Mouse (Mus musculus) intestine, embryonic 16.5 days (tissue): ENCODE measurements around the gene Taf1d. TPM values are rescaled to one million over a fixed set of nuclear protein-coding genes. Genes with fewer than 3 reads are reported as not detected.

Experiments
- ATAC-seq: fragments of 200-750 bp; cut with Nextera tagmentation; 2 replicates; pipeline ENCODE4 v1.8.0; 2017; ENCODE audit warnings: moderate TSS enrichment, moderate library complexity
- H3K27ac ChIP-seq: fragments of 300-500 bp; sonication (generic); 2 replicates; pipeline ENCODE4 v1.5.1; 2014; ENCODE audit warnings: mild to moderate bottlenecking, low read length
- H3K27me3 ChIP-seq: fragments of 300-500 bp; sonication (generic); replicated peaks from 2 replicates; pipeline ENCODE4 v1.6.1; 2014; ENCODE audit warnings: low read length, control low read depth, mixed read lengths; ENCODE audit not compliant: control insufficient read depth, insufficient read depth
- H3K36me3 ChIP-seq: fragments of 300-500 bp; sonication (generic); 2 replicates; pipeline ENCODE4 v1.6.1; 2014; ENCODE audit warnings: low read length, control low read depth; ENCODE audit not compliant: control insufficient read depth, insufficient read depth
- H3K4me1 ChIP-seq: fragments of 300-500 bp; sonication (generic); 2 replicates; pipeline ENCODE4 v1.6.1; 2014; ENCODE audit warnings: low read length, control low read depth, mixed read lengths; ENCODE audit not compliant: control insufficient read depth, insufficient read depth
- H3K4me2 ChIP-seq: fragments of 300-500 bp; sonication (generic); 2 replicates; pipeline ENCODE4 v1.6.1; 2014; ENCODE audit warnings: low read depth, low read length, control low read depth
- H3K4me3 ChIP-seq: fragments of 300-500 bp; sonication (generic); 2 replicates; pipeline ENCODE4 v1.5.1; 2014; ENCODE audit warnings: mild to moderate bottlenecking, low read length
- H3K9ac ChIP-seq: fragments of 300-500 bp; sonication (generic); 2 replicates; pipeline ENCODE4 v1.6.1; 2014; ENCODE audit warnings: low read depth, low read length
- H3K9me3 ChIP-seq: fragments of 300-500 bp; sonication (generic); 2 replicates; pipeline ENCODE4 v1.6.1; 2016; ENCODE audit warnings: low read length, control low read depth; ENCODE audit not compliant: control insufficient read depth
- WGBS: fragments of 180-500 bp; shearing (Covaris S2); extraction: QIAGEN DNeasy Blood & Tissue Kit; methylation state at CpG from one replicate; pipeline ENCODE4 v1.1.7; 2014; 5-methylcytosine and 5-hydroxymethylcytosine counted together
- polyA plus RNA-seq: library from polyadenylated mRNA; unstranded; fragments of >200 nt; fragmentation: Nextera tagmentation; extraction: Ambion mirVana; gene quantifications from 2 replicates; pipeline ENCODE4 v1.2.1, GENCODE M21; 2015

The Taf1d gene
- polyA plus RNA-seq, 1 experiment from 2014 or later, result 56.9 TPM

- WGBS, result 75% methylated on average over 2 of the region's 2 CpGs
- H3K27me3 ChIP-seq, result no peaks in the 10 kb centered on the region
- peaks cover 19% of the 10 kb centered on the region for H3K4me1 ChIP-seq
- H3K4me3 ChIP-seq, result no peak overlapping the region
- no peak overlapping the region for H3K4me2 ChIP-seq
- no peaks in the 10 kb centered on the region for H3K9me3 ChIP-seq
- no peak overlapping the region for H3K9ac ChIP-seq
- no peaks in the 10 kb centered on the region for H3K36me3 ChIP-seq
- ATAC-seq, result no peak
- H3K27ac ChIP-seq, result no peak overlapping the region
Measured at GRCm38 (mm10) chr9:15302881-15303280, 3.1 kb upstream of the Taf1d start.

- ATAC-seq, result peak; percentile 62
- Histone ChIP-seq H3K4me1 (peaks cover 23% of the 10 kb centered on the region), H3K36me3 (0 out of 2 replicates have a peak, but pooled peaks cover 5% of the 10 kb centered on the region), H3K27ac (peak within 1 kb of the TSS; percentile 96), H3K4me3 (peak within 1 kb of the TSS; percentile 89), H3K4me2 (peak within 1 kb of the TSS; percentile 80), H3K27me3 (no peaks in the 10 kb centered on the region), H3K9ac (peak within 1 kb of the TSS; percentile 97), H3K9me3 (no peaks in the 10 kb centered on the region)
- WGBS, result under 1% methylated on average over 35 of the region's 35 CpGs
Measured at GRCm38 (mm10) chr9:15306398-15307119, 545 bp downstream of the Taf1d start, which contains the start of gene 4931406C07Rik. Gene 4931406C07Rik, minus strand, starts transcription at chr9:15306448.

GRCm38 (mm10) chr9:15307257-15307656 is 1.2 kb downstream of the Taf1d start:
- ATAC-seq, result no peak
- Histone ChIP-seq H3K9me3 (no peaks in the 10 kb centered on the region), H3K27me3 (no peaks in the 10 kb centered on the region), H3K4me2 (peak overlapping the region; percentile 80), H3K4me3 (peak overlapping the region; percentile 89), H3K9ac (peak overlapping the region; percentile 97), H3K4me1 (peaks cover 21% of the 10 kb centered on the region), H3K36me3 (0 out of 2 replicates have a peak, but pooled peaks cover 5% of the 10 kb centered on the region), H3K27ac (no peak overlapping the region; the same call in 1 of the 2 replicates)
- WGBS, result 5% methylated on average over 6 of the region's 6 CpGs

- ATAC-seq, result no peak
- Histone ChIP-seq H3K9ac (no peak overlapping the region), H3K9me3 (no peaks in the 10 kb centered on the region), H3K27me3 (no peaks in the 10 kb centered on the region), H3K4me1 (peaks cover 21% of the 10 kb centered on the region), H3K4me3 (no peak overlapping the region), H3K36me3 (peaks cover 8% of the 10 kb centered on the region; the same call in 1 of the 2 replicates), H3K27ac (no peak overlapping the region), H3K4me2 (peak overlapping the region; percentile 16; the same call in 1 of the 2 replicates)
- WGBS, result 51% methylated on average over 2 of the region's 2 CpGs
Measured at GRCm38 (mm10) chr9:15308254-15308653, 2.2 kb downstream of the Taf1d start.

GRCm38 (mm10) chr9:15309425-15309824 is 3.4 kb downstream of the Taf1d start:
- Histone ChIP-seq H3K36me3 (peaks cover 13% of the 10 kb centered on the region; the same call in 1 of the 2 replicates), H3K9ac (no peak overlapping the region), H3K9me3 (no peaks in the 10 kb centered on the region), H3K27me3 (no peaks in the 10 kb centered on the region), H3K4me1 (peaks cover 21% of the 10 kb centered on the region), H3K27ac (no peak overlapping the region), H3K4me3 (no peak overlapping the region), H3K4me2 (peak overlapping the region; percentile 23; the same call in 1 of the 2 replicates)
- no peak for ATAC-seq
- WGBS, result 50% methylated on average over 4 of the region's 4 CpGs

- Histone ChIP-seq H3K9me3 (no peaks in the 10 kb centered on the region), H3K27me3 (no peaks in the 10 kb centered on the region), H3K36me3 (peaks cover 18% of the 10 kb centered on the region; the same call in 1 of the 2 replicates), H3K9ac (no peak overlapping the region), H3K27ac (no peak overlapping the region), H3K4me2 (no peak overlapping the region), H3K4me3 (no peak overlapping the region), H3K4me1 (peaks cover 16% of the 10 kb centered on the region)
- WGBS, result 80% methylated on average over 1 of the region's 1 CpGs
- no peak for ATAC-seq
Measured at GRCm38 (mm10) chr9:15310179-15310578, 4.2 kb downstream of the Taf1d start.

- 85% methylated on average over 2 of the region's 2 CpGs for WGBS
- ATAC-seq, result no peak
- peaks cover 15% of the 10 kb centered on the region for H3K4me1 ChIP-seq
- H3K4me2 ChIP-seq, result no peak overlapping the region
- no peak overlapping the region for H3K27ac ChIP-seq
- H3K9ac ChIP-seq, result no peak overlapping the region
- no peaks in the 10 kb centered on the region for H3K9me3 ChIP-seq
- H3K27me3 ChIP-seq, result no peaks in the 10 kb centered on the region
- H3K4me3 ChIP-seq, result no peak overlapping the region
- H3K36me3 ChIP-seq, result peaks cover 23% of the 10 kb centered on the region
Measured at GRCm38 (mm10) chr9:15312054-15312735, 6.2 kb downstream of the Taf1d start.

- peaks cover 3% of the 10 kb centered on the region for H3K4me1 ChIP-seq
- no peak overlapping the region for H3K4me3 ChIP-seq
- H3K27me3 ChIP-seq, result no peaks in the 10 kb centered on the region
- H3K9ac ChIP-seq, result no peak overlapping the region
- H3K27ac ChIP-seq, result no peak overlapping the region
- no peak for ATAC-seq
- no peak overlapping the region for H3K4me2 ChIP-seq
- H3K36me3 ChIP-seq, result peaks cover 23% of the 10 kb centered on the region
- 89% methylated on average over 5 of the region's 5 CpGs for WGBS
- no peaks in the 10 kb centered on the region for H3K9me3 ChIP-seq
Measured at GRCm38 (mm10) chr9:15313633-15314032, 7.6 kb downstream of the Taf1d start.

GRCm38 (mm10) chr9:15314619-15315018 is 8.6 kb downstream of the Taf1d start:
- no peak for ATAC-seq
- 92% methylated on average over 1 of the region's 1 CpGs for WGBS
- Histone ChIP-seq H3K4me1 (no peaks in the 10 kb centered on the region), H3K9ac (no peak overlapping the region), H3K4me3 (no peak overlapping the region), H3K9me3 (no peaks in the 10 kb centered on the region), H3K27ac (no peak overlapping the region), H3K36me3 (peaks cover 19% of the 10 kb centered on the region), H3K27me3 (no peaks in the 10 kb centered on the region), H3K4me2 (no peak overlapping the region)
